Mouse (Mus musculus): ENCODE measurements around the gene Leng9.

Leng9 gene

GRCm38 (mm10) chr7:4144766-4145551, 5.2 kb downstream of the Leng9 start:
- DNase-seq (ENCODE audit: low spot score) = no peak

GRCm38 (mm10) chr7:4144046-4144445, 6.1 kb downstream of the Leng9 start:
- DNase-seq (ENCODE audit: low spot score) = no peak

- no peak for DNase-seq (ENCODE audit: low spot score)
Observed at GRCm38 (mm10) chr7:4143506-4143905, 6.7 kb downstream of the Leng9 start.

GRCm38 (mm10) chr7:4142796-4143445, 7.3 kb downstream of the Leng9 start:
- DNase-seq (ENCODE audit: low spot score) = no peak

GRCm38 (mm10) chr7:4141648-4142325, 8.4 kb downstream of the Leng9 start:
- DNase-seq (ENCODE audit: low spot score) = no peak

GRCm38 (mm10) chr7:4139391-4139790, 10.8 kb downstream of the Leng9 start:
- DNase-seq (ENCODE audit: low spot score) = no peak

GRCm38 (mm10) chr7:4138671-4139070, 11.5 kb downstream of the Leng9 start:
- DNase-seq (ENCODE audit: low spot score) = no peak

GRCm38 (mm10) chr7:4138181-4138580, 12.0 kb downstream of the Leng9 start:
- DNase-seq (ENCODE audit: low spot score) = no peak

- DNase-seq (ENCODE audit: low spot score) = no peak
Observed at GRCm38 (mm10) chr7:4137746-4138145, 12.4 kb downstream of the Leng9 start.

GRCm38 (mm10) chr7:4136771-4137531, 13.2 kb downstream of the Leng9 start, which contains the start of gene Leng8:
Gene Leng8, plus strand, starts transcription at chr7:4137039.
- DNase-seq (ENCODE audit: low spot score) = peak; percentile 99

GRCm38 (mm10) chr7:4136404-4136770, 13.8 kb downstream of the Leng9 start:
- no peak for DNase-seq (ENCODE audit: low spot score)

- DNase-seq (ENCODE audit: low spot score) = no peak
Observed at GRCm38 (mm10) chr7:4134911-4135310, 15.3 kb downstream of the Leng9 start.

- DNase-seq (ENCODE audit: low spot score) = no peak
Observed at GRCm38 (mm10) chr7:4132998-4133397, 17.2 kb downstream of the Leng9 start.

- DNase-seq (ENCODE audit: low spot score) = no peak
Observed at GRCm38 (mm10) chr7:4132581-4132980, 17.6 kb downstream of the Leng9 start.

- no peak for DNase-seq (ENCODE audit: low spot score)
Observed at GRCm38 (mm10) chr7:4131964-4132363, 18.2 kb downstream of the Leng9 start.

- DNase-seq (ENCODE audit: low spot score) = peak; percentile 86
Observed at GRCm38 (mm10) chr7:4130686-4131452, 19.3 kb downstream of the Leng9 start.

- no peak for DNase-seq (ENCODE audit: low spot score)
Observed at GRCm38 (mm10) chr7:4128860-4129259, 21.3 kb downstream of the Leng9 start.

- DNase-seq (ENCODE audit: low spot score) = no peak
Observed at GRCm38 (mm10) chr7:4127894-4128293, 22.3 kb downstream of the Leng9 start.

- no peak for DNase-seq (ENCODE audit: low spot score)
Observed at GRCm38 (mm10) chr7:4126992-4127785, 23.0 kb downstream of the Leng9 start.

- DNase-seq (ENCODE audit: low spot score) = no peak
Observed at GRCm38 (mm10) chr7:4125306-4125705, 24.9 kb downstream of the Leng9 start.

GRCm38 (mm10) chr7:4124856-4125255, 25.3 kb downstream of the Leng9 start:
- no peak for DNase-seq (ENCODE audit: low spot score)

Measured in urinary bladder, postnatal 14 days (tissue).